Mouse (Mus musculus) heart, embryonic 11.5 days (tissue): Measurements from ENCODE around the gene Slc6a6. TPM values are rescaled to one million over a fixed set of nuclear protein-coding genes. Genes with fewer than 3 reads are reported as not detected.

Source experiments
- ATAC-seq: fragments of 200-750 bp; cut with Nextera tagmentation; replicated peaks from 2 replicates; pipeline ENCODE4 v1.8.0; 2017; ENCODE audit warnings: moderate library complexity; ENCODE audit not compliant: insufficient number of reproducible peaks, low FRiP score, low TSS enrichment
- H3K27ac ChIP-seq: fragments of 300-500 bp; sonication (generic); 2 replicates; pipeline ENCODE4 v1.5.1; 2014; ENCODE audit warnings: mild to moderate bottlenecking, low read depth, low read length
- H3K27me3 ChIP-seq: fragments of 300-500 bp; sonication (generic); 2 replicates; pipeline ENCODE4 v1.6.1; 2014; ENCODE audit warnings: mild to moderate bottlenecking, low read length, mixed read lengths; ENCODE audit not compliant: control insufficient read depth, insufficient read depth
- H3K36me3 ChIP-seq: fragments of 300-500 bp; sonication (generic); 2 replicates; pipeline ENCODE4 v1.6.1; 2014; ENCODE audit warnings: mild to moderate bottlenecking, low read length, moderate library complexity, mixed read lengths; ENCODE audit not compliant: control insufficient read depth, insufficient read depth
- H3K4me1 ChIP-seq: fragments of 300-500 bp; sonication (generic); 2 replicates; pipeline ENCODE4 v1.6.1; 2014; ENCODE audit warnings: low read length; ENCODE audit not compliant: control insufficient read depth, insufficient read depth
- H3K4me2 ChIP-seq: fragments of 300-500 bp; sonication (generic); 2 replicates; pipeline ENCODE4 v1.6.1; 2014; ENCODE audit warnings: mild to moderate bottlenecking, moderate library complexity
- H3K4me3 ChIP-seq: fragments of 300-500 bp; sonication (generic); 2 replicates; pipeline ENCODE4 v1.5.1; 2014; ENCODE audit warnings: low read depth, low read length
- H3K9ac ChIP-seq: fragments of 300-500 bp; sonication (generic); 2 replicates; pipeline ENCODE4 v1.6.1; 2014; ENCODE audit warnings: mild to moderate bottlenecking, low read depth, low read length, moderate library complexity
- H3K9me3 ChIP-seq: fragments of 300-500 bp; sonication (generic); replicated peaks from 2 replicates; pipeline ENCODE4 v1.6.1; 2016; ENCODE audit warnings: low read length; ENCODE audit not compliant: control insufficient read depth
- WGBS: fragments of 180-500 bp; shearing (Covaris S2); extraction: QIAGEN DNeasy Blood & Tissue Kit; methylation state at CpG from one replicate; pipeline ENCODE4 v1.1.7; 2014; ENCODE audit not compliant: insufficient replicate concordance; 5-methylcytosine and 5-hydroxymethylcytosine counted together
- polyA plus RNA-seq: library from polyadenylated mRNA; unstranded; fragments of >200 nt; fragmentation: Nextera tagmentation; extraction: Ambion mirVana; gene quantifications from 2 replicates; pipeline ENCODE4 v1.2.1, GENCODE M21; 2014

The Slc6a6 gene
- polyA plus RNA-seq, 1 experiment from 2014 or later = 63.0 TPM

GRCm38 (mm10) chr6:91715988-91716810, 32.3 kb downstream of the Slc6a6 start:
- no peak for ATAC-seq
- Histone ChIP-seq H3K9ac (no peak overlapping the region), H3K4me1 (peaks cover 58% of the 10 kb centered on the region), H3K9me3 (no peaks in the 10 kb centered on the region), H3K27ac (no peak overlapping the region), H3K36me3 (no peaks in the 10 kb centered on the region; the same call in 1 of the 2 replicates), H3K4me2 (no peak overlapping the region), H3K4me3 (no peak overlapping the region), H3K27me3 (no peaks in the 10 kb centered on the region)
- WGBS = 76% methylated on average over 6 of the region's 6 CpGs

DNA sequence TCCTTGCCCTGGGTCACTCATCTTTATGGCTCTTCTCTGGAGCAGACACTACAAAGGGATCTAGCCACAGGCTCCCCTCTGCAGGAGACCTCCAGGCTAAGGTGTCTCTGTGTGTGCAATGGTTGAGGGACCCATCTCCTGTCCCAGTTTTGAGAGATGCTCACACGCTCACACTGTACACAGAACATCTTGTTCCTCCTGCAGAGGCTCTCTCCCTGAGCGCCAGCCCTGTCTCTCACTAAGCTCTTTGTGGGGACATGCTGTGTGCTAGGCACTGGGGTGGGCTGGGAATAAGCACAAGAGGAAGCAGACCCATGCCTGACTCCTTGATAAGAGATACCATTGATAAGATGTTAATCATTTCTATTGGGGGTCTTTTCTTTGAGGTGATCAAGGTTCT, 34.2 kb downstream of the Slc6a6 start:
- Histone ChIP-seq H3K4me2 (no peak overlapping the region), H3K4me1 (peaks cover 47% of the 10 kb centered on the region), H3K27me3 (no peaks in the 10 kb centered on the region), H3K9ac (no peak overlapping the region), H3K36me3 (no peaks in the 10 kb centered on the region), H3K9me3 (no peaks in the 10 kb centered on the region), H3K4me3 (no peak overlapping the region), H3K27ac (no peak overlapping the region)
- no peak for ATAC-seq
- 72% methylated on average over 2 of the region's 2 CpGs for WGBS

GRCm38 (mm10) chr6:91718603-91719002, 34.8 kb downstream of the Slc6a6 start:
- no peaks in the 10 kb centered on the region for H3K27me3 ChIP-seq
- no peak for ATAC-seq
- no peak overlapping the region for H3K9ac ChIP-seq

DNA sequence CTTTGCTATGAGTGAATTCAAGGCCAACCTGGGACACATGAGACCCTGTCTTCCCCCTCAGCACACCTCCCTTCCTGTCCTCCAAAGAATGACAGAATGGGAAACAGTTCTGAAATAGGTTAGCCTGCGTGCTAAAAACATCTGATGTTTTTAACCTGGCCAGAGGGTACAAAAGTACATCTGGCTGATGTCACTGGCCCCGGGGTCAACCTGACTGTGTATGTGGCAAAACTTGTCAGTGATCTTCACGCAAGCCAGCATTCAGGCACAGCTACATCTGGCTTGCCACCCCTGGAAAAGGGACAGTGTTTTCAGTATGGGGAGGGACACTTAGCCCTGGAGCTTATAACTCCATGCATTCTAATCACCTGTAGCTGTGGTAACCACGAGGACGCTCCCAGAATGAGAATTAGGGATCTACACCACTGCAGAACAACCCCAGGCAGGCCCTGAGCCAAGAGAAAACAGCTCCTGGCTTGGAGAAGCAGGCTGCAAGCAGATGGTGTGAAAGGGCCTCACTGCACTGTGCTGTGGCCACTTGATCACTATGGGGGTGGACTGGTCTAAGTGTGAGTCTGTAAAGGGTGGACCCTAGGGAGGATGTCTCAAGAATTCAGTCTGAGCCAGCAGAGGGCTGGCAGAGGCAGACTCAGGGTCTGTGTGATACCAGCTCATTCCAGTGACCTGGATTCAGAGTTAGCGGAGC, 35.3 kb downstream of the Slc6a6 start:
- H3K4me2 ChIP-seq = no peak overlapping the region
- H3K9ac ChIP-seq = 0 out of 2 replicates have a peak overlapping the region, but pooled peaks have one; percentile 16
- peaks cover 38% of the 10 kb centered on the region for H3K4me1 ChIP-seq
- H3K9me3 ChIP-seq = no peaks in the 10 kb centered on the region
- no peaks in the 10 kb centered on the region for H3K27me3 ChIP-seq
- H3K27ac ChIP-seq = 0 out of 2 replicates have a peak overlapping the region, but pooled peaks have one; percentile 29
- 72% methylated on average over 6 of the region's 6 CpGs for WGBS
- no peak overlapping the region for H3K4me3 ChIP-seq
- ATAC-seq = no peak
- H3K36me3 ChIP-seq = peaks cover 3% of the 10 kb centered on the region

More at GRCm38 (mm10) chr6:91718603-91719002, 34.8 kb downstream of the Slc6a6 start:
- Histone ChIP-seq H3K4me2 (no peak overlapping the region), H3K4me1 (peaks cover 41% of the 10 kb centered on the region), H3K9me3 (no peaks in the 10 kb centered on the region), H3K27ac (0 out of 2 replicates have a peak overlapping the region, but pooled peaks have one; percentile 29), H3K36me3 (no peaks in the 10 kb centered on the region; the same call in 1 of the 2 replicates), H3K4me3 (no peak overlapping the region)
- 73% methylated on average over 3 of the region's 3 CpGs for WGBS

DNA sequence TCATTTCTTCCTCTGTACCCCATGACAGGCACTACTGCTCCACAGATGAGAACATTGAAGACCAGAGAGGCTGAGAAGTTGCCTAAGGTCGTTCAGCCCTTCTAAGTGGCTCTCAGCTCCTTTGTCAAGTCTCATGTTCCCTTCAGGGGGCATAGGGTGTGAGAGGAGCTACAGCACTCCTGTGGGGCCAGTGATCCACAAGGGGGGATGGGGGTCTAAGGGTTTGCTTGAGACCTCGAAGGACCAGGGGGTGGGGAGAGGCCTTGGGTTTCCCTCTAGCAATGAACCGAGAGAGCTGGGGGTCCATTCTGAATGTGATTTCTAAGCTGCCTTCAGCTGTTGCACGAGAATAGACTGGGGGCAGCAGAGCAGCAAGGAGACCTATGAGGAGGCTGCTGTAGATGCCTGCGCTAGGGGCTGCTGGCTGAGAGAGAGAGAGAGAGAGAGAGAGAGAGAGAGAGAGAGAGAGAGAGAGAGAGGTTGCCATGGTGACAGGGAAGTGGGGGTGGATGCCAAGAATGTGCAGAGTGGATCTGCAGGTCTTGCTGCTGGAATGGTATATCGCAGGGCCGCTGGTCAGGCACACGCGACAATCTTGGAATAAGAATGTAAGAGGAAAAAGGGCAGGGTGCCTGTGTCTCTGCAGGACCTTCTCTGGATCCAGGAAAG, 36.1 kb downstream of the Slc6a6 start:
- peak overlapping the region; percentile 7; the same call in 1 of the 2 replicates for H3K27ac ChIP-seq
- no peaks in the 10 kb centered on the region for H3K27me3 ChIP-seq
- H3K9me3 ChIP-seq = no peaks in the 10 kb centered on the region
- H3K4me2 ChIP-seq = no peak overlapping the region
- H3K4me3 ChIP-seq = no peak overlapping the region
- peaks cover 10% of the 10 kb centered on the region for H3K36me3 ChIP-seq
- peaks cover 38% of the 10 kb centered on the region for H3K4me1 ChIP-seq
- H3K9ac ChIP-seq = no peak overlapping the region
- WGBS = 18% methylated on average over 9 of the region's 9 CpGs
- ATAC-seq = peak; percentile 44; the same call in 1 of the 2 replicates

GRCm38 (mm10) chr6:91720588-91721214, 36.8 kb downstream of the Slc6a6 start:
- Histone ChIP-seq H3K27ac (no peak overlapping the region), H3K4me3 (no peak overlapping the region), H3K36me3 (peaks cover 13% of the 10 kb centered on the region), H3K4me1 (peaks cover 38% of the 10 kb centered on the region), H3K4me2 (no peak overlapping the region), H3K9me3 (no peaks in the 10 kb centered on the region), H3K9ac (no peak overlapping the region), H3K27me3 (no peaks in the 10 kb centered on the region)
- no peak for ATAC-seq
- 53% methylated on average over 4 of the region's 4 CpGs for WGBS

DNA sequence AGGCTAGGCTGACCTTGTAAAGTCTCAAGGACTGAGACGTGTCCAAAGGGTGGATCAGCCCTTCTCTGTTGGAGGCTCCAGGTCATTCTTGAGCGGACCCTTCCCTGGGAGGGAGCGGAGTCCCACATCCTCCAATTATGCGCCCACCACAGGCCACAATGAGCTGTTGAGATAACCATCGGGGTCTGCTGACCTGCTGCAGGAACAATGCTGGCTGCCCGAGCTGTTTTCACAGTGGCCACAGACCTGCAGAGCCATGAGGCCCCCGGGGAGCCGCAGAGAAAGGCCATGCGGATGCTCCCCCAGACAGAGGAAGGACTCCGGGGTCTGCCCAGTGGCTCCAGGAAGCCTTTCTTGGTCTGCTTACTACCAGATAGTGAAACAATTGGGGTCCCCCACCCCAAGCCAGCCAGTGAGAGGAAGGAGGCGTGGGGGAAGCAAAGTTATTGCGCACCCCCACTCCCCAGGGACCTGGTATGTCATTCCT, 37.4 kb downstream of the Slc6a6 start:
- no peak overlapping the region for H3K27ac ChIP-seq
- no peaks in the 10 kb centered on the region for H3K9me3 ChIP-seq
- H3K27me3 ChIP-seq = no peaks in the 10 kb centered on the region
- H3K4me2 ChIP-seq = no peak overlapping the region
- no peak overlapping the region for H3K9ac ChIP-seq
- WGBS = 36% methylated on average over 12 of the region's 12 CpGs
- peaks cover 18% of the 10 kb centered on the region for H3K36me3 ChIP-seq
- H3K4me3 ChIP-seq = no peak overlapping the region
- ATAC-seq = peak; percentile 6; the same call in 1 of the 2 replicates
- H3K4me1 ChIP-seq = peaks cover 38% of the 10 kb centered on the region

DNA sequence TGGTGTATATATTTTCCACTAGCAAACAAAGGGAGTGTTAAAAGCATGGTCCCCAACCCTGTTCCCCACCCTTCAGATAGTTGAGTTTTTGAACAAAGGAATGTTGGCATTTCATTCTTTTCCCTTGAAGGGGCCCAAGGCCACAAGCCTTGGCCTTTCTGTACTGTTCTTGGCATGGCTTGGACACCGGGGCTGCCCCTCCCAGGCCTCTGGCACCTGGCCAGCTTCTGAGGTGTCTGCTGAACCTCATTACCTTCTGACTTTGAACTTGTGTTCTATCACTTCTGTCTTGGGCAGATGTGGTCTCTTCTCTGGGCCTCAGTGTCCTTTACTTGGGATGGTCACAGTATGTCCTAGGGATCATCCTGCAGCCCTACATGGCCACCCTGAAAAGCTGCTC, 43.5 kb downstream of the Slc6a6 start:
- Histone ChIP-seq H3K9me3 (no peaks in the 10 kb centered on the region), H3K9ac (no peak overlapping the region), H3K4me3 (no peak overlapping the region), H3K36me3 (peaks cover 31% of the 10 kb centered on the region), H3K4me2 (no peak overlapping the region), H3K27ac (no peak overlapping the region), H3K4me1 (peaks cover 18% of the 10 kb centered on the region), H3K27me3 (no peaks in the 10 kb centered on the region)
- ATAC-seq = no peak
- WGBS = 71% methylated on average over 1 of the region's 1 CpGs
